Mouse (Mus musculus): ENCODE measurements around the gene Rfpl4b. TPM values are rescaled to one million over a fixed set of nuclear protein-coding genes. Genes with fewer than 3 reads are reported as not detected.

The Rfpl4b gene
- polyA plus RNA-seq, 1 experiment from 2014 or later: not detected

Other genes starting within 250 kb of the Rfpl4b start
- gene Lama4, start 143.7 kb upstream of the Rfpl4b start, polyA plus RNA-seq (2015; fragmentation: Nextera tagmentation; extraction: Ambion mirVana): 83.9 and 85.8 TPM in 2 replicates

Data from limb, embryonic 15.5 days (tissue).